Mouse (Mus musculus) right cerebral cortex, adult 18-20 months (tissue): ENCODE data around the gene Bola2.

ENCODE experiments used
- DNase-seq: peaks from one replicate; pipeline ENCODE4 v3.0.0; 2022; ENCODE audit warnings: mixed read lengths

Gene Bola2

DNA sequence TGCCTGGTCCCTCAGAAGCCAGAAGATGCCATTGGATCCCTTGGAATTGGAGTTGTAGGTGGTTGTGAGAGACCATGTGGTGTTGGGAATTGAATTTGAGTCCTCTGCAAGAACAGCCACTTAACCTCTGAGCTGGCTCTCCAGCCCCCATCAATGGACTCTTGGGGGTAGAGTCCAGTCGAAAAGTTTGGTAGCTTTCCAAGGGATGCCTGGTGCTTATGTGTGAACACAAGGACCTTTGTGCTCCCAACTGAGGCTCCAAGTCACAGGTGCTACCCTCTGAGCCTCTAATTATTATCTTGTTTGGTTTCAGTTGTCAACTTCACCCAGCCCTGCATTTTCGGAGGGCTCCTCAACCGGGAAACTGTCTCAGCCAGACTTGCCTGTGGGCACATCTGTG, 4.5 kb upstream of the Bola2 start:
- DNase-seq = no peak

DNA sequence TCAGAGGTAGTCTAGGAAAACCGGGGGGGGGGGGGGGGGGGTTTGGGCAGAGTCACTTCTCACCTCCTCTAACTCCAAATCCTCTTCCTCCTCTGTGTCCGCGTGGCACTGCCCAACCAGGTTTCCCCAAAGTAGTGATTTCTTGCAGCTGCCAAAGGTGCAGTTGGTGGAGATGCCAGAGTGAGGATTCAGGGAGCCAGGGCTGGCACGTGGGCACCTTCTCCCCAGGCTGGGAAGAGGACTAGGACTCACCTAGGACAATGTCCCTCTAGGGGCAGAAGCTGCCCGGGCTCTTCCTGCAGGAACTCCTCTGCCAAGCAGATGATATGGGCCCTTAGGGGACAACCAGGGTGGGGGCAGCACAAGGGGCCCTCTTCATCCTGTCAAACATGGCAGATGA, 3.5 kb upstream of the Bola2 start:
- DNase-seq = no peak

DNA sequence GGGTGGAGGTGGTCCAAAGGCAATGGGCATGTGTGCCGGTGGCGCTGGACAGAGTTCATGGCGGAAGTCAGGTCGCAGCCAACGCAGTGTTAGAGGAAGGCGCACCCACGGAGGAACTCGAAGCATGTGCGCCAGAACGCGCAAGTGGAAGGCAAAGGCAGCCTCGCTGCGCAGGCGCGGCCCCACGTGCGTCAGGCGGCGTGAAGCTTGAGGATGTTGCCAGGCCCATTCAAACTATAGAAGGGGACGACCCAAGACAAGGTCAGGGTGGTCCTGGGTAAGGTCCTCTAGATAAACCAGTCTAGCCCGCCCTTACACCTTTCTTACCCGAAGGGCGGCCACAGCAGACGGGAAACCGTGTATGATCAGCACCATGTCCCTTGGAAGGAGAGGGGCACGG, 2.8 kb upstream of the Bola2 start:
- no peak for DNase-seq

DNA sequence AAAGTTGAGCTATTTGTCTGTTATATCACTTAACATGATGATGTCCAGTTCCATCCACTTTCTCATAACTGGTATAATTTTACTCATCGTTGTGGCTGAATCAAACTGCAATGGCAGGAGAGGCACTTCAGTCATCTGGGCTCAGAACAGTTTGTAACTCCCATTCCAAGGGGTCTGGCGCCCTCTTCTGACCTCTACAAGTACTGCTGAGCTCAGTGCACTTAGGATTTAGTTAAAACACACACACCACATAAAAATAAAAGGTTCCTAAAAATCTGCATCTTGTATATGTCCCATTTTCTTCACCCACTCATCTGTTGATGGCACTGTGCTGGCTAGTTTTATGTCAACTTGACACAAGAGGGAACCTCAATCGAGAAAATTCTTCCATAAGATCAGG, 1.9 kb upstream of the Bola2 start:
- DNase-seq = peak; percentile 76

DNA sequence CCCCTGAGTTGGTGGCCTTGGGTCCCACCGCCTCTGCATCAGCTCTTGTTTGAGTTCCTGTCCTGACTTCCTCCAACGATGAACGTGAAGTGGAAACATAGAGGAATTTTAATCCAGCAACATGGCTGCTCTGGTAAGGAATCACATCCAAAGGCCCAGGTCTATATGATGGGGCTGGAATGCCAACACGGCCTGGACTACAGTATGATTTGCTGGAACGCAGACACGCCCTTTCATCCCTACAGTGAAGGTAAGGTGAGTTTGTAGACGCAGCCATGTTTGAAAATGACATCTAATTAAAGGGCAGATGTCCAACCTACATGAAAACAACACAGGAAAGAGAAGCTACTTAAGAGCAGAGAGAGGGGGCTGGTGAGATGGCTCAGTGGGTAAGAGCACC, 1.4 kb upstream of the Bola2 start:
- no peak for DNase-seq

DNA sequence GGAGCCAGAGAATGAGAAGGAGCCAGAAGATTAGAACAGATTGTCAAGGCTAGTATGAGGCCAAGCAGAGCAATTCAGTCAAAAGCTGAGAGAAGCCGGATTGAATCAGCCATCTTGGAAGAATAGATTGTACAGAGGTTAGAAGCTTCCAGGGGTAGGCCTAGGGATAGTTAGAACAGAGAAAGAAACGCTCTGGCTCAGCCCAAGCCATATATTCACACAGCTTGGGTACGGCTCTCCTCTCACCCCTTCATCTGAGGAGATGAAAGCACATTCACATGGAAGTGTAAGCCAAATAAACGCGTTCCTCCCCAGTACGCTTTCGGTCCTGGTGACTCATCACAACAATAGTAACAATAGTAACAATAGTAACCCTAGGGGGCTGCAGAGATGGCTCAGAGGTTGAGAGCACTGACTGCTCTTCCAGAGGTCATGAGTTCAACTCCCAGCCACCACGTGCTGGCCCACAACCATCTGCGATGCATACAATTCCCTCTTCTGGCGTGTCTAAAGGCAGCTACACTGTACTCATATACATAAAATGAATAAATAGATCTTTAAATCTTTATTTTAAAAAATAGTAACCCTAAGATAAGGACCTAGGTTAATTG, 655 bp upstream of the Bola2 start:
- DNase-seq = no peak

DNA sequence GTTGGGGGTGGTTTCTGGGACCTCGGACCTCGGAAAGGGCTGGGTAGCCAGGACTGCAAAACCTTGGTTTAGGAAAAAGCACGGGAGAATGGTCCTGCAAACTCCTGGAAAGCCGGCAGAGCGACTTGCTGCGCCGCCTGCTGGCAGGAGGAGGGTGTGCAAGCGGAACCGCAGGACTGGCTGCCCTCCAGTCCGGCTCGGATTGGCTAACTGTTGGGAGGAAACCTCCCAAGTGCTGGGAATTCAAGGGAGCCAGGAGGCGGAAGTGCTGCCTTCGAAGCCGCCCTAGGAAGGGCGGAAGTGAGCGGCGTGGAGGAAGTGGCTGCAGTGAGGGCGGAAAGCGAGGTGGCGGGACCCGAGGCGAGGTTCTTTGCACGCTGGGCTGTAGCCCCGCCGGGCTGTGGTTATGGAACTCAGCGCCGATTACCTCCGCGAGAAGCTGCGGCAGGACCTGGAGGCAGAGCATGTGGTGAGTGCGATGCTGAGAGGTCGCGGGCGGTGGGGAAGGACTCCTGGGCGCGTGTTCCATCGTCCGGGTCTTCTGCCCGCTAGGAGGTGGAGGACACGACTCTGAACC, 518 bp downstream of the Bola2 start, which contains the start of gene Slx1b:
Slx1b (minus strand) TSS at position 154 of the 577 bp plus-strand sequence.
- peak; percentile 97 for DNase-seq

DNA sequence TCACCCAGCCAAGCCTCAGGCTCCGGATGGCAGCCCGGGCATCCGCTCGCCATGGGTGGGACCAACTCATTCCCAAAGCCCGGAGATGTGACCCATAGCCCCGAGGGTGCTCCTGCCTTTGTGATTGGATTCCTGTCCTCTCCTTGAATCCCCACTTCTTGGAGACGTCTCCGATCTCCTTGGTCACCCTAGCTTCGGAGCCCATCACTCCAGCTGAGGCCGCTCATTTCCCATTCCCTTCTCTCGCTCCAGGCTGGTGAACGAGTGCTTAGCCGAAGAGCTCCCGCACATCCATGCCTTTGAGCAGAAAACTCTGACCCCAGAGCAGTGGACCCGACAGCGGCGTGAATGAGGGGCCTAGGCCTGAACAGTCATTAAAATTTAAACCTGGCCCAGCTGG, 1.1 kb downstream of the Bola2 start:
- DNase-seq = no peak

DNA sequence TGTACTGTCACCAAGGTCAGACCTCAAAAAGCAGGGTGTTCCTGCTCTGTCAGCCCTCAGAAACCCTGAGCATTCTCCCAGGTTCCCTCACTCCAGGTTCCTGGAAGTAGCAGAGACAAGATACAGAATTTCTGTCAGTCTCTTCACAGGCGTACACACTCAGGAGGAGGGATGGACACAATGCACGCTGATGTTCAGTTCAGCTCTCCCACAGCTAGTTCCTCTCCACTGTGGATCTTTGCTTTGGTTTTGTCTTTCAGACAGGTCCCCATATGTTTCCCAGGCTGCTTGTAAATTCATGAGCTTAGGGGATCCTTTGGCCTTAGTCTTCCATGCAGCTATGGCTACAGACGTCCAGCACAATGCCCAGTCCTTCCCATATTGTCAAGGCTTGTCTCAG, 1.7 kb downstream of the Bola2 start:
- no peak for DNase-seq

DNA sequence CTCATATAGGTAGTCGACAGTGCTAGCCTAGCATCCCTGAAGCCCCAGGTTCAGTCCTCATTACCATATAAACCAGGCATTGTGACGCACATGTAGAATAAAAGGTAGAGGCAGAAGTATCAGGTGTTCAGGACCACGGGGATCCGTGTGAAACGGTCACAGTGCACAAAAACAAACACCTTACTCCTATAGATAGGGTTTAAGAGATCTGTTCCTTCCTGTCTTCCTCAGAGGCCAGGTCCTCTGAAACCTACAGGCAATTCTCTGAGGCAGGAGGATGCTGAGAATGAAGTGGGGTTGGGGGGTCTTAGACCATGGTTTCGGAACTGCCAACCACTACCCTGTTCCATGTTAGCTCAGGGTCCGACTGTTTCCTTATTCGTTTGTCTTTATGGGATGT, 2.6 kb downstream of the Bola2 start:
- no peak for DNase-seq

DNA sequence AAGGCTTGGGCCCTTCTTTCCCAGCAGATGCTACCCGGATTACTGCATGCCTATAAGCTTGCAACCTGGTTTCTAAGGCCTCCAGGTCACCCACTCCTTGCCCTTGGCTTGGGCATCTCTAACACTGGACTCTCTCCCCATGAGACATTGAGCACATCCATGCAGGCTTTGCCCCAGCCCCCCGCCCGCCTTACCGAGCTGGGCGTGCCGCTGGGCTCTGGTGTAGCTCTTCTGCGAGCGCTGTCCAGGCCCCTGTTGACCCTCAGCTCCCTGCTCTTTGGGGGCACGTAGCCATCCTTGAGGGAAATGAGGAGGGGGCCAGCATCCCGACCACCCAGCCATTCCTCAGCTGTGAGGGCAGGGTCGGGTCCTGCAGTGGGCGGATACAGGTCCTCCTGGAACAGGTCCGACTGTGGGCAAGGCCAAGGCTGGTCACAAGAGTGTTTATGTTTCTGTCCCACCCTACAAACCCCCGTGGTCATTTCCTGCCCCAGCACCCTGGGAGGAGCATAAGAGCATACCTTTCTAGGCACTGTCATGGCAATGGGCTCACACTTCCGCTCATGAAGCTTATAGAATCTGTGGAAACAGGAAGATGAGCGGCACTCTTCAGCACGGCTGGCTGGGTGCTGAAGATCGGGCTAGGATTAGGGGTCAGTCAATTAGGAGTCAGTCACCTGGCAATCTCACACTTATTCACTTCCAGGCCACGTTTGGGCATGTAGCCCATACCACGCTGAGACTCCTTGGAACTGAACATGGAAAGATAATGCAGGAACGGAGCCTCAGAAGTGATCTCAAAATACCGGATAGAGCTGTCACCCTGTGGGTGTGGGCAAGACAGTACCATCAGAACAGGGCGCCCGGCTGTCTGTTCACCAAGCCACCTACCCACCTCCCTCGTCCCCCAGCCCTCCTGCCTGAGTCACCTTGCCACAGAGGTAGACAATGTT, 5.1 kb downstream of the Bola2 start:
- no peak for DNase-seq

DNA sequence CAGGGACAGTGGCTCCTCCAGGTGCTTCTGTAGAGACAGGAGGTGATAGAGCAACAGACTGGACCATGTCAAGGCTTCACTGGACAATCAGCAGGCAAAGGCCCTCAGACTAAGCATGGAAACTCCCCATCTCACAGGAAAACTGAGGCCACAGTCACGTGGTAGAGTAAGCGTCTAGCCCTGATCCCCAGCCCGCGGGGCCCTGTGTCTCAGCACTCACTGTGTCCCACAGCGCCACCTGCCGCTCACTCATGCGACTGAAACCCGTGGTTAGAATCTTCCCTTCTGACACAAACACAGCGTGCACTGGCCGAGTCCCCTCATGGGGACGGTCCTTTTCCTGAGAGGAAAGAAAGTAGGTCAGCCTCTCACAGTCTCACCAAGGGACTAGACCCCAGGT, 5.9 kb downstream of the Bola2 start:
- DNase-seq = peak; percentile 91

DNA sequence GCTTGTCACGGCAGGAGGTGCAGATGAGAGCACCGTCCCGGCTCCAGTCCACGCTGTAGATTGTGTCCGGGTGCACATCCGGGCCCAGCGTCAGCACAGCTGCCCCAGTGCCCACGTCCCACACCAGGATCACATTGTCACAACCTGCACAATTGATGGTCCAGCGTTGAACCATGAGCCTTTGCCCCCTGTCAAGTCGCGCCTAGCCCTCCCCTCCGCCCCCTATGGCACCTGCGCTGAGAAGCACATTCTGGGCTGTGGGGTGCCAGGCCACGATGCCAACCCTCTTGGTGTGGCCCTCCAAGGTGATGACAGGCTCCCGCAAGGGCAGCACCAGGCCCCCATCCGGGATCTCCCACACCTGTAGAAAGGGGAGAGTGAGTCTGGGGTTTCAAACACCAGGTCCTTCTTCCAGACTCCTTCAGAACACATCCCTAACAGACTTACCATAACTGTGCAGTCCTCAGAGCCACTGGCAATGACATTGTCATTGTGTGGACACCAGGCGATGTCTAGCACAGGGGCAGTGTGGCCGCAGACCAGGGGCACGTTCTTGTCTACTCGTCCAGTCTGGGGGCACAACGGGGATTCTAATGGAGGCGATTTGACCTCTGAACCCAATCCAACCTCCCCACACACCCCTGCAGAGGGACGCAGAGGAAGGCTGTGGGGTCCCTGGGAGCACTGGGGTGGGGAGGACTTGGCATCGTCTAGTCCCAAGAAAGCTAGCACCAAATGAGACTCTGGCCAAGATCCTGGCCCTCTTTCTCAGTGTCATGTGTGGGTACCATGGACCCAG, 6.6 kb downstream of the Bola2 start:
- DNase-seq = no peak

DNA sequence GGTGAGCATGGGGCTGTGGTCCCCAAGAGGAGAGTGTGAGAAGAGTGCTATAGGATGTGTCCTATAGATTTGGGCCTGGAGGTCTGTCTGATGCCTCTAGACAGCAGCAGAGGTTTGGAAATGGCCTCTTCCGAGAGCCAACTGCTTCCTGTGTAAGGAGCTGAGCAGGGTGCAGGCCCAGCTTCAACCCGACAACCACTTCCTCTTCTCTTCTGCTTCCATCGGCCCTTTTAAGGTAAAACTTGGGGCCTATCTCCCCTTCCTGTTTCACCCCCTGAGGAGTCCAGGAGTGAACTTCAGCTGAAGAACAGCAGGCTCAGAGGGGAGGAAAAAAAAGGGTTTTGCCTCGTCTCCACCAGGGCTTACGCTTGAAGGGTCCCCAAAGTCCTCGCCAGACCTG, 7.2 kb downstream of the Bola2 start:
- DNase-seq = no peak

DNA sequence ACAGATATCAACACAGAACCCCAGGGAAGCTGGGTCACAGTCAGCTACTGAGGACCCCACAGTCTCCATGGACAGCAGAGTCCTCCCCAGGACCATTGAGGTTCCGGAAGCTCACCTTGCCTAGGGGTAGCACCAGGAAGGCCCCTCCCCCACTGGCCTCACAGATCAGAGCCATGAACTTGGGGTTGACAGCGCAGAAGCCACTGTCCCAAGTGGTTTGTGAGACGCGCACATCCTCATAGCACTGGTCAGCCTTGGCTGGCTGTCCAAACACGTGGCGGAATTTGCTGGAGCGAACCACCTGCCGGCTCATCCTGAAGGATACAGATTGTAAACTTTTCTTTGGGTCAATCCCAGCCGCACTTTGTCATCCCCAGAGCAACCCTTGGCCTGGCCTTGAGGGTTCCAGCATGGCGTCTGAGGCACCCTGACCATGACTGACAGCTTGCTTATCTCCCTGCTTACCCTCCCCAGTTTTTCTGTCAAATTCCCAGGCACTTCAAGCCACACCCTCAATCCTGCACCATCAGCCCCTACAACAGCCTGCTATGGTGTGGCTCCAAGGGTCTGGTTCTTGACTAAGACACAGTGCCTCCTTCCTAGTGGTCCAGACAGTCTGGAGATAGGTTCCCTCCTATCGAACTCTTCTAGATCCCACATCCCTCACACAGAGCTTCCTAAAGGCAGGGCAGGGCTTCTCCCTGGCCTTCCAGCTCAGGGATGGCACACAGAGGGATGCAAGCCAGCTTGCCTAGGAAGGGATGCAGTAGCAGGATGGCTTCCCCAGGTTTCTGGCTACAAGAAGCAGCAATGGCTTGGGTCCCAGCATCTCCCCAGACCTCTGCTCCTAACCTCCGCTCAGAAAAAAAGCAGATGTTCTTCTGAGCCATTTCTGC, 7.9 kb downstream of the Bola2 start:
- no peak for DNase-seq

DNA sequence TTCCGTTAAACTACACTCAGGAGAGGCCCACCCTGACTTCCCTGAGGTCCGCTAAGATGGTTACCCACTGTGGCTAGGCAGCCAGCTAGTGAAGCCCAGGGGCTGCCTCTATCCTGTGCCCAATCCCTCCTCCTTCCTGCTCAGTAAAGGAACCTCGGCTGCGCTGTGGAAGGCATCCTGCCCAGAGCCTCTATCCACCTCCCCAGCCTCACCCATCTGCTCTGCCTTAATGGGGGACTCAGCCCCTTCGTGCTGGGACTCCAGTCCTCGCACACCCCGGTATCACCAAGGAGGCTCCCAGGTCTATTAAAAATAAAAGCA, 8.5 kb downstream of the Bola2 start:
- no peak for DNase-seq

DNA sequence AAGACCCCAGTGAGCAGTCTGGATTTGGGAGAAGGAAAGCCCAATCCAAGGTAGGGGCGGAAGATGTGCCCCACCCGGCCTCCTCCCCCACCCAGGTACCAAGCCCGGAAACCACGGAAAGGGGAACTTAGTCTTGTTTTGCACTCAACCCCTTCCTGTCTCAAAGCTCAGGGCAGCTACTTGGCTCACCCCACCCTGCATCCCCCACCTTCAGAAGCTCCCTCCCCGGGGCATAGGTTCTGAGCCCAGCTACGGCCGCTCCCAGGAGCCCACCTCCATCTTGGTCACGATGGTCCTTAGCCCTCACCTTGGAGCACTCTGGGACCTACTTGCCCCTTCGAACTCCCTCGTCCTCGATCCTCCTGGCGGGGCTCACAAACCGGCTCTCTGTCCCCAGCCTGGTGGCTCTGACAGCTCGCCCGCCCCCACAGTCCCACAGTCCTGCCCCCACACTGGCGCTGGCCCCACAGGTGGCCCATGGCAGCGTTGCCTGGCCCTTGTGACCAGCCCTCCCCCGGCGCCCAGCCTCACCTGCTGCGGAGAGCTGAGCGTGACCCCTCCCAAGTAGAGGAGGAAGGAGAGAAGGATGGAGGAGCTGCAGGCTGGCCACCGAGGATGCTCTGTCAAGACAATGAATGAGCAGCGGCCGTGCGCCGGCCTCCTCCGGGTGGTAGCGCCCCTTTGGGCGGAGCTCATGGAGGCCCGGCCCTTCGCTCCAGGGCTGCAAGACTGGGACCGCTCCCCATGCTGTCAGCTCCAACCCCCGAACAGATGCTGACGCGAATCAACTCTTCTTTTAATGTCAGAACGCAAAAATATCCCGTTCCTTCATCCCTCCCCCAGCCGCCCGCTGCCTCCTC, 9.2 kb downstream of the Bola2 start:
- peak; percentile 93 for DNase-seq

DNA sequence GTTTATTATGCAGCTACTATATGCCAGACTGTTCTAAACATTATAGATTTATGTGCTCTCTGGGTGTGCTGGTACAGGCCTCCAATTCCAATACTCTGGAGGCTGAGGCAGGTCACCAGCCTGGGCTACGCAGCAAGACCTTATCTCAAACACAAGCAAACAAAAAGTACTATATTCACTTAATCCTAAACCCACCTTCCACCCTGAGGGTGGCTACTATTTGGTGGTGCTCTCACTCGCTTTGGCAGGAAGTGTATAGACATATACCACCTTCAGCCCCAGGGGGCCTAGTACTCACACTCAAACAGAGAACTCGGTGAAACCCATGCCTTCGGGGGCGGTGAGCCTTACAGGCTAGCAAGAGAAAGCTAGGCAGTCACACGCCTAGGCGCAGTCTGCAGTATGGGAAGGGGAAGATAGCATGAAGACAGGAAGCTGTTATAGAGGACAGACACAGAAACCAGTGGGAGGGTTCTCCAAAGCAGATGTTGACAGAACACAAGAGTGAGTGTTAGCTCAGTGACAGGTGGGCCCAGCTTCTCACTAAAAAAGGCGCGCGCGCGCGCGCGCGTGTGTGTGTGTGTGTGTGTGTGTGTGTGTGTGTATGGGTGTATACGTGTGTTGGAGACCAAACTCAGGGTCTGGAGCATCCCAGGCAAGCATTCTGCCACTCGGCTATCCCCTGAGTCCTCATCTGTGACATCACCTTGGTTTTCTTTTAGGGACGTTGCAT, 12.4 kb downstream of the Bola2 start, which contains the start of gene Coro1a:
Coro1a (minus strand) TSS at position 346 of the 733 bp plus-strand sequence.
- no peak for DNase-seq

DNA sequence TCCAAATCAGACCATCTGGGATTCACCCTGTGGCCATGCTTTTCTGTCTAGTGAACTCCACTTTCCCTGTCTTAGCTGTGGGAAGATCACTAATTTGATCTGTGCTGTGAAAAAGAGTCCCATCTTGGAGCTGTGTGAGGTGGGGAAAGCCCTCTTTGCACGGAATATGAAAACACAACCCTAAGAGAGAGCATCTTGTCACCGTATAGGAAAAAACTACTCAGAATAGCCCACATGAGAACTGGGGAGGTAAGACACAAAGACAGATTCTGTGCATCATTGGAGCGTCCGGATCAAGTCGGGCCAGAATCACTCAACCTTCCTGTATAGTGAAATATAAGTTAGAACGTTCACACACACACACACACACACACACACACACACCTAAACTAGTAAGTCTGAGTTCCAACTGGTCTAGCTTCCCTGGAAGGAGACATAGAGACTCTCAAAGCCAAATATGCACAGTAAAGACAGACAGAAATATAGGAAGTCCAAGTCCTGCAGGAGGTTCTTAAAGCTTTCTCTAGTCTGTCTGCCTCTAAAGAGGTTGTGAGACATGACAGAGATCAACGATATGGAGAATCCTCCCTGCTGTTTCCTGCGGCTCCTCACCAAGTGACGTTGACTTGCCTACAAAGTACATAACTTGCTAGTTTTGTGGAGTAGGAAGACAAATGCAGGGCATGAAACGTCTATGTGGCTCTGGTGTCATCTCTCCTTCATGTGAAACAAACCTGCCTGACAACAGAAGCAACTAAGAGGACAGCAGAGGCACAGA, 13.2 kb downstream of the Bola2 start:
- no peak for DNase-seq

DNA sequence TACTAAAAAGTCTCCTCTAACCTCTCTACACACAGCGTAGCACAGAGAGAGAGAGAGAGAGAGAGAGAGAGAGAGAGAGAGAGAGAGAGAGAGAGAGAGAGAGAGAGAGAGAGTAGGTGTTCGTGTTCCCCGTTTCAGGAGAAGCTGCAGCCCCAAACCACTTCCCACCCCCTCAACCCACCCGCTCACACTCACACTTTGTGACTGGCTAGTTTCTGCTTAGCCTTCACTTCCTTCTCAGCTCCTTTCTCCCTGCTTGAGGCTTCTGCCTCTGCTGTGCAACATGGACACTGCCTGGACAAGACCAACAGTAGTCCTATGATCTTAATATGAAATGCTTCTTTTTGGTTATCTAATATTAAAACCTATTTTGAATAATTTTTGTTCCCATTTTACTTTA, 15.1 kb downstream of the Bola2 start:
- no peak for DNase-seq
